Mouse (Mus musculus): ENCODE measurements around the gene Cops7a.

The Cops7a gene

DNA sequence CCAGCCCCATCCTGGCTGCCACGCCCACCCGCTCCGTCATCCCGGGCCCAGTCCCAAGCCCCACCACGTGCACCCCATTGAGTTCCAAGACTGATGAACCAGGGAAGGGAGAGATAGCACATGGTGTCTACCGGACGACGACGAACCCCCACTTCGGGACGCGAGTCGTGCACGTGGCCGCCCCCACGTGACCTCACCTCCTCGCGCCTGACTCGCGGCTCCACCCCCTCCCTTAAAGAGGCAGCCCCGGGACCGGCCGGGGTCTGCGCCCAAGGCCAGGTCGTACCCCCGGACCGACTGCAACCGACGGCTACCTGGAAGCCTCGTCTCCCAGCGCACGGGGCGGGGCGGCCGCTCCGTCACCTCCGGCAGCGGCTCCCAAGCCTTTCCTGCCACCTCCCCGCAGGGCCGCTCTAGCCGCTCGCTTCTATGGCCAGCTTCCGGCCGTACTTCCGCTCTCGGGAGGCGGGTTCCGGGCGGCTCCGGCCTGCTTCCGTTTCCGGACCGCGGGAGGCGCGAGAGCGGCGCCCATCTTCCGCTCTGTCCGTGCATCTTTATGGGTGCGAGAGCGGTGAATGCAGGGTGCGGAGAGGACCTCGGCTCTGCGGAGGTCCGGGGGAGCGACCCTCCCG is at the start of gene Cops7a:
TSS of gene Cops7a (minus strand) at position 451 of the 632 bp plus-strand sequence.
- DNase-seq = peak; percentile 97 to 98

DNA sequence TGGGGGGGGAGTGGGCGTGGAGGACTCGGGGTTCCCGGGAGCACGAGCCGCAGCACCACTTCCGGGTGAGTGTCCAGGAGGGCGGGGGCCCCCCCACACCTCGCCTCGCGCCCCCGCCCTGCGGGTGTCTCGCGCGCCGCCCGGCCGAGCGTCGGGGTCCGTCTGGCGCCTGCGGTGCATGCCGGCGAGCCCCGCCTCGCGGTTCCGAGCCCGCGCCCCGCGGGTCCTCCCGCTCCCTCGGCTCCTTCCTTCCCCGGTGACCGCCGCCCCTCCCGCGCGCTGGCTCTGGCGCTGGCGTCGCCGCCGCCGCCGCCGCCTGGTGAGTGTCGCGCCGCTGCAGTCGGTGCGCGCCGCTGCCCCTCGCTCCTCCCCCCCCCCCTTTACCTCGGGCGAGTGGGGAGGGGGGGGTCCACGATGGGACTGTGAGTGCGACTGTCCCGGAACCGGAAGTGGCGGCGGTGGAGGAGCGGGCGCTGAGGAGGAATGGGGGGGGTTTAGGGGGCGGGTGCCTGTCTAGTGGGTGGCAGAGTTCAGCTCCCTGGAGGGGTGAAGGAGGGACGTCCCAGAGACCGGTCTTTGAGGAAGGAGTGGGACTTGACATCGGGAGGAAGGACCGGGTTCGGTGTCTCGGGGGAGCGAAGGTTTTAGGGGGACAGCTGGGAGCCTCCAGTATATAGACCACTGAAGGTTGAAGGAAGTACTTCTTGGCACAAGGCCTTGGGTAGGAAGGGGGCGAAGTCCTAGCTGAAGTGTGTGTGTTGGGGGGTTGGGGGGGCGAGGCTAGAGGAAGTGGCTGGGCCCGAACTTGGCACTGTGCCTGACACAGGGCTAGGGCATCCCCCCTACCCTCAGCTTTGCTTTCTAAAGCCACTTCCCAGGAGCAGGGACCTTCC is 44.1 kb upstream of the Cops7a start:
- peak; percentile 79 to 90 for DNase-seq

DNA sequence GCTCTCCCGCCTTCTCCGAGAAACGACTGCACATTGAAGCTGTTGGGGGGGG is 43.6 kb upstream of the Cops7a start, which contains the start of gene Zfp384:
TSS of gene Zfp384 (plus strand) at position 17 of the 52 bp plus-strand sequence.
- no peak for DNase-seq

DNA sequence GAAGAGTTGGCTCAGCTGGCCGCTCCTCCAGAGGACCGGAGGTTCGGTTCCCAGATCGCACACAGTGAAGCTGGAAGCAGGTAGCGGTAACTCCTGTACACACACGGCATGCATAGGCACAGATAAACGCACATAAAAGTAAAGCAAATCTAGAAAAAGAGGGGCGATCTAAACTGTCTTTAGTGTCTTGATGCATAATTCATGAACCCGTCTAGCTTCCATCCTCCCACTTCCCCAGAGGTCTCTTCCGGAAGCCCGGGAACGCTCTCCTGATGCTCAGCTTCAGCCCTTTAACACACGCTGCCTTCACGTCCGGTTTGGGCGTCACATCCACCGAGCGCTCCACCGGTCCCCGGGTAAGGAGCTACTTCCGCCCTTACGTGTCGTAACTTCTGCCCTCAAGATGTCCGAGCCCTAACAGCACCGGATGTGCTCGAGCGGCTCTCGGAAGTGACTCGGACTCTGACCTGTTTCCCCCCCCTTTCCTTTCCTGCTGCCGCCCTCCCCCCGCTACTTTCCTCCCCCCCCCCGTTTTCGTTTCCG is 43.3 kb upstream of the Cops7a start:
- peak; percentile 96 for DNase-seq

DNA sequence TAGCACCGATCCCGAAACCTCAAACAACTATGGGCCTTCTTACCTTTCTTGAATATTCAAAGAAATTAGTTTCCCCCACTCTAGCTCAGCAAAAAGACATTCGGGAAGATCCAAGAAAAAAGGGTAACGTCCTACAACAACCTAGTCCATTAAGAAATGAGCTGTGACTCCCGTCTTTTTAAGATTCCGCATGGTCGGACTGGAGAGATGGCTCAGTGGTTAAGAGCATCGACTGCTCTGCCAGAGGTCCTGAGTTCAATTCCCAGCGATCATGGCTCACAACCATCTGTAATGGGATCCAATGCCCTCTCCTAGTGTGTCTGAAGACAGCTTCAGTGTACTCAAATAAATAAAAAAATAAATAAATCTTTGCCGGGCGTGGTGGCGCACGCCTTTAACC is 42.7 kb upstream of the Cops7a start:
- no peak for DNase-seq

DNA sequence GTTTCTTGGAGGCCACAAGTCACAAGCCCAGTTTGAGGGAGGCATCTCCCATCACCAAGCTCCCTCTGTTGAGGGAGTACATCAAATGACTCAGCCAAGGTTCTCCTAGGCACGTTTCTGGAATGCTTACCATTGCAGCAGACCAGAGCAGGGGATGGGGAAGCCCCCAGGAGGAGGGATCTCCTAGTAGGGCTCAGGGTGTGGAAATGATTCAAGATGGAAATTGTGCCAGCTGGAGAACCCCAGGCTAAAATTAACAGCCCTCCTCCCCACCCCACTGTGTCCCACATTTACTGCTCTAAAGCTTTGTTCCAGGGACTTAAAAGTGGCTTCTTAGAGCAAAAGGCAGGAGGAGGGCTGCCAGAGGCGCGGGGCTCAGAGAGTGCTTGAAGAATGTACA is 39.7 kb upstream of the Cops7a start:
- no peak for DNase-seq

DNA sequence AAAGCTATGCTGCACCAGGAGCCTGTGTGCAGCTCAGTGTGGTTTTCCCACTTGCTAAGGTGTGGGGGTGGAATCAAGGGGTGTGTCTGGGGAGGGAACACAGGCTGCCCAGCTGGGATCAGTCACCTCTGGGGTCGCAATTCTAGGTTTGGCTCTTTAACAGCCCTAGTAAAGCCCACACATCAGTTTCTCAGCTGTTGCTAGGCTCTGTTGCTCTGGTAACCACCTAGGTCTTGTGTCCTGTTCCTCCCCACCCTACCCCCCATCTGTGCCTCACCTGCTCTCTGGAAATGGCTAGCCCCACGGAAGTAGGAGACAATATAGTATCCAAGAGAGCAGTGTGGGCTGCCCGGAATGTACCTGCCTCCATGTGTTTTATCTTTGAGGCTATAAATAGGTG is 38.4 kb upstream of the Cops7a start:
- no peak for DNase-seq

DNA sequence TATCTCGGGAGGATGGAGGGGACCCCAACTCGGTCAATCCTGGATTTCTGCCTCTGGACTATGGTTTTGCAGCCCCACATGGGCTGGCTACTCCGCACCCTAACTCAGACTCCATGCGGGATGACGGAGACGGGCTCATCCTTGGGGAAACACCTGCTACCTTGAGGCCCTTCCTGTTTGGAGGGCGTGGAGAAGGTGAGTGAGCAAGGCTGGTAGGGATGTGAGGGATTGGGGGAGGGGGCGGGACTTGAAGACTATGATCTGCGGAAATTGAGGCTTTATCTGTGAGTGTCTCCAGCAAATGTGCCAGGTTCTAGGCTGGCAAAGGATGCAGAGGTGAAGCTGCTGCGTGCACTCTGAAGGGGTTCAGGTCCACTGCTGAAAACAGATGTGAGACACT is 34.2 kb upstream of the Cops7a start:
- no peak for DNase-seq

DNA sequence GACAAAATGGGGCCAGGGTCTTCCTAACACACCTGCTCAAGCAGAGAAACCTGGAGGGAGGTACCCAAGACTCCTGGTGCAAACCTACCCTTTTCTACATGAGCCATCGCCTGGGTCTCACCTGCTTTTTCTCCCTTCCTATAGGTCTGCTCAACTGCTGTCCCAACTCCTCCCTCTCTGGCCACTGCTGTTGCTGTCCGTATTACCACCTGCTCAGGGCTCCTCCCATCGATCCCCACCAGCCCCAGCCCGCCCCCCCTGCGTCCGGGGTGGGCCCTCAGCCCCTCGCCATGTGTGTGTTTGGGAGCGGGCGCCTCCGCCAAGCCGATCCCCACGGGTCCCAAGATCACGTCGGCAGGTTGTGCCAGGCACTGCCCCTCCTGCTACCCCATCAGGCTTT is 33.8 kb upstream of the Cops7a start:
- DNase-seq = no peak

DNA sequence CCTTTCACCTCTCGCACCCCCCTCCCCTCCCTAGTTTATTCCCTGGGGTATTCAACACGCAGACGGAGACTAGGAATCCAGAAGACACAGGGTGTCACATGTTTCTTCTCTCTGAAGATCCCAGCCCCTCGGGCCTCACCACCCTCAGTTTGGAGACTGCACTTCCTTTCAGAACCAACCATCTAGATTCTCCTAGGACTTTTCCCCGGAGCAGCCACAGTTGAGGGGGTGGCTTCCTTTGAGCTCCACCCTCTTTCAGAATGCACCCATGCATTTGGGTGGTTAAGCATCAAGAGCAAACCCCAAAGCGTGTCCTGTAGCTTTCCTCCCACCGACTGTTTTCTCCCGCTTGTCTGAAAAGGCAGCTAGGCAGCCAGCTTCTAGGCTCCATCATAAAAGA is 32.7 kb upstream of the Cops7a start:
- no peak for DNase-seq

DNA sequence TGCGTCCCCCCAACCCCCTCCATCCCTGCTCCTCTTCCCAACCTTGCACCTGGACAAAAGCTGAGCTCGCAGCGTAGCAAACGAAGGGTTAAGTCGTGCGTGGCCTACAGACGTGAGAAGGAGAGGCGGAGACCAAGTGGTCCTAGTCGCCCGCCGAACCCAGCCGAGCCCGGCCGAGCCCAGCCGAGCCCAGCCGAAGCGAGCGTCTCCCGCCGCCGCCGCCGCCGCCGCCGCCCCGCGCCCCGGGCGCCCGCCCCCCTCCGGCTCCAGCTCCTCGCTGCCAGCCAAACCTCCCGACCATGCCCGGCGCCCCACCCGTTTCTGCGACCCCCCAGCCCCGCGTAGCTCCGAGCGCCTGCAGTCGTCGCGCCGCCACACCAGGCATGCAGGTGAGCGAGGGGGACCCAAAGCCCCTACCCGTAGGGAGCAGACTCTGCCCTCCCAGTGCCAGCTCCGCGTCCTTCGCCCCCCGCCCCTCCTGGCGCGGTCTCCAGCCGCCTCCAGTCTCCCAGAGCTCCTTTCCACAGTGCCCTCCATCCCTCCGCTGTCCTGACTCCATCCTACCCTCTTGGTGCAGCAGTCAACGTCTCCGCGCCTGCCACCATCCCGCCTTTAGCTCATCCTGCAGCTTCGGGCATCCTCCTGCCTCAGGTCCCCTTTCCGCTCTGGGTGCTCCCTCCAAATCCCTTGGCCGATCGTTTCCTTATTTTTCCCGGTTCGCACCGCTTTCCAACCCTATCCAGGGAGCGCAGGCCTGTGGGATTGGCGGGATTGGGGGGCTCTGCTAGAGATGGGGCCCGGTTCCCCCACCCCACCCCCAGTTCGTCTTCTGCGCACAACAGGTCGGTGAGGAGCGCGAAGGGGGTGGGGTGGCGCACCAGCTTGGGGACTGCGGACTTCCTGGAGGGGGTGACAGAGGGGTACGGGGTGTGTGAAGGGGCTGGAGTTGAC is 31.5 kb upstream of the Cops7a start, which contains the start of gene Pianp:
TSS of gene Pianp (plus strand) at position 144 of the 951 bp plus-strand sequence.
- peak; percentile 91 to 96 for DNase-seq

DNA sequence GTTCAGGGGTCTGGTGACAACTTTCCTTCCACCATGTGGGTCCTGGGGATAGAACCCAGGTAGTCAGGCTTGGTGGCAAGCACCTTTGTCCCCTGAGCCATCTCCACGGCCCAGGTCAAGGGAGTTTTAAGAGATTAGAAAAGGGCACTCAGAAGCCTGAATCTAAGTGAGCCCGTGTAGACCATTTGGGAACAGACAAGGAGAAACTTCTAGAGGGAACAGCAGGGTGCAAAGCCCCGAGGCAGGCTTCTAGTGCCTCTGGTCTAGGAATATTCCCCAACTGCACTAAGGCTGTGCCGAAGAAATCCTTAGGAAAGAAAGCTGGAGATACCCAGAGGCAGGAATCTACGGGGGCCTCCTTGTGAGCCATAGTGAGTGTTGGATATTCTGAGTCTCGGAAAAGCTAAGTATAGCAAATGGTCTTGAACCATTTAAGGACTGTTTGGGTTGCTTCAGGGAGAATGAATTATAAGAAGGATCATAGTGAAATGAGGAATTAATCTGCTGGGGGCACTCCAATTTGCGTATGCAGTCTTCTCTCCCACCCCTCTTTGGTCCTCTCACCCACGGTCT is 30.6 kb upstream of the Cops7a start:
- no peak for DNase-seq

DNA sequence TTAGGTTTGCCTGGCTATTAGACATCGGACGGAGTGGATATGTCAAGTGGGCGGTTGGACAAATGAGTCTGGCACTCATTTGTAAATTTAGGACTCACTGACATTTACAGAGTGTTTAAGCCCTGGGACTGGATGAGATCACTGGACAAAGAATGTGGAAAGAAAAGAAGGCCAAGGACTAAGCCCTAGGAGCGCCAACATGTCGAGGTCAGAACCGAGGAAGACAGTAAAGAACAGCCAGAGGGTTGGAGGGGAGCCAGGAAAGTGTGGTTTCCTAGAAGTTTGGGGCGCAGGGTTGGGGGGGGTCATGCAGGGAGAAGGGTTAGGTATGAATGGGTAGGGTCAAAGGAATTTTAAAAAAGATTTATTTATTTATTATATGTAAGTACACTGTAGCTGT is 29.9 kb upstream of the Cops7a start:
- DNase-seq = no peak

DNA sequence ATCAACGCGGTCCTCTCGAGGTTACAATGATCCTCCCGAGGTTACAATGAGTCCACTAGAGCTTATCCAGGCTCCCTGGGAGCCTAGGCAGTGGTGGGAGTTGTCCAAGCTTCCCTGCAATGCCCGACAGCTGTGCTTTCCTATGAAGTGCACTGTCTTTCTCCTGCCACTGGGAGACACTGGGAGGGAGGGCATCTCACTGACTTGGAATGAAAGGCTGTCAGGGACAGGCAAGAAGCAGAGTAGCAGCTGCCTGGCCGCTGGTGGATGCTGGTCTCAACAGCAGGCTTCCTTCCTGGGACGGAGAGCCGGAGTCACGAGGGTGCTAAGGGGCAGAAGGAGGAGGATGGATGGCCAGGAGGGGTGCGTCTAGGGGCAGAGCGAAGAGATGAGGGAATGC is 28.5 kb upstream of the Cops7a start:
- no peak for DNase-seq

DNA sequence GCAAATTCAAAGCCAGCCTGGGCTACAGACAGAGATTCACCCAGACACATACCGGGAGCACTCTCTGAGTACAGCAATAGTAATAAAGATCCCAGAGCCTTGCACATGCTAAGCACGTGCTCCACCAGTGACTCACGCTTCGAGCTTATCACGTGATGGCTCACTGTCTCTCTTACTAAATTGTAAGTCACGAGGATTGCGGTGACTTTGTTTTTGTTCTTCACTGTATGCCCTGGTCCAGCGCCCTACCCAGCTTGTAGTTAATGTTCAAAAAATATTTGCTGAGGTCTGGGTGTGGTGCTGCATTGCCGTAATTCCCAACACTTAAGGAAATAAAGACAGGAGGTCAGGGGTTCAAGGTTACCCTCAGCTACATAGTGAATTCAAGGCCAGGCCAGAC is 28.0 kb upstream of the Cops7a start:
- no peak for DNase-seq

DNA sequence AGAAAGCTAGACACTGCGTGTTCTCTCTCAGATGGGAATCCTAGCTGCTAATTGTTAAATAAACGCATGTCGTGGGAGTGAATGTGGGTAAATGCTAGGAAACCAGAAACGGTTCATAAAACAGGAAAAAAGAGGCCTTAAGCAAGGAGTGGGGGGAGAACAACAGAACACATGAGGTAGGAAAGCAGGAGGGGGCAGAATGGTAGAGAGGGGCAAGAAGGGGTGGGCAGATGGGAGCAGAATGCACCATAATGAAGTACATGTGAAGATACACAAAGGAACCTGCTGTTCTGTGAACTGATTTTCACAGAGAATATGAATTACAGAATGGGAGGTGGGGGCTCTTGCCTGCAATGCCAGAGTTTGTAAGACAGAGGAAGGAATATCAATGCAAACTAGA is 26.9 kb upstream of the Cops7a start:
- no peak for DNase-seq

DNA sequence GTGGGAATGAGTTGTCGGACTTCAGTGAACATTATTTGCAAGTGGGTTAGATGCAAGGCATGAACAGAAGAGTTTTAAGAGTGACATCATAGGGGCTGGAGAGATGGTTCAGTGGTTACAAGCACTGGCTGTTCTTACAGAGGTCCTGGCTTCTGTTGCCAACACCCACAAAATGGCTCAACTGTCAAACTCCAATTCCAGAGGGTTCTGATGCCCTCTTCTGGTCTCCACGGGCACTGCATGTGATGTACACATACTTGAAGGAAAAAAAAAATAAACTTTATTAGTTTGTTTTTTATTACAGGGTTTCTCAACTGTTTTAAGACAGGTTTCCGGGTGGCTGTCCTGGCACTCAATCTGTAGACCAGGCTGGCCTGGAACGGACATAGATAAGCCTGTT is 2.4 kb upstream of the Cops7a start:
- DNase-seq = peak; percentile 53 to 78

DNA sequence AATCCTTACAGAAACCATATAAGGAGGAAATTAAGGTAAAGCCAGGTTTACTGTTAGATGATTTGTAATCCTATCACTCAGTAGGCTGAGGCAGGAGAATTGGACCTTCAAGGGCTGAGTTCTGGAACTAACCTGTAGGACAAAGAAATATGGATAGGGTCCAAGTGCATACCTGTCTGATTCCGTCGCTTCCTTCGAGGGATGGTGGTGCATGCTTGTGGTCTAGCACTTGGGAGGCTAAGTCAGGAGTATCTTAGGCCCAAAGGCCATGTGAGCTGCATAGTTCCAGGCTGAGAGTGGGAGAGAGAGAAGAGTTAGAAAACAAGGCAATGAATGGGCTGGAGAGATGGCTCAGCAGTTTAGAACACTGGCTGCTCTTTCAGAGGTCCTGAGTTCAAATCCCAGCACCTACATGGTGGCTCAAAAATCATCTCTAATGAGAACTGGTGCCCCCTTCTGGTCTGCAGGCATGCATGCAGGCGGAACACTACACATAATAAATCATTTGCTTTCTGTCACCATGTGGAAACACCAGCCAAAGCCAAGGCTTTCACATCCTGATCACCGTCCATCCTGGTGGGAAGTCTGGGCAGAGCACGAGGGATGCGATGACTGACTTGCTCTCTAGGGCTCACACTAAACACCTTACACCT is 1.3 kb upstream of the Cops7a start:
- DNase-seq = peak in 1 of 2 experiments; percentile 27

DNA sequence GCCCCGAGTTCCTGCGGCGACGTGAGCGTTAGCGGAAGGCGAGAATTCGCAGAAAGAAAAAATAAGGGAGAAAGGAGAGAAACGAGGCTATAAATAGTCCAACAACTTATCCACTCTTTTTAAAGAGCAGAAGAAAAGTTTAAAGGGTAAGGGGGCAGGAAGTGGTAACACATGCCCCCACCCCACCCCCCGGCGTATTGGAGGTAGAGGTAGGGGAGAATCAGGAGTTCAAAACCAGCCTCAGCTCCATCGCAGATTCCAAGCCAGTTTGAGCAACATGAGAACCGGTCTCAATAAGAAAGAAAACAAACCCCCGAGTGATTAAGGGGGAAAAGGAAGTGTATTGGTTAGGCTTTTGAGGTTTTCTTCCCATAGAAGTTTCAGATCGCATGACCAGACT is 409 bp upstream of the Cops7a start:
- DNase-seq = no peak

DNA sequence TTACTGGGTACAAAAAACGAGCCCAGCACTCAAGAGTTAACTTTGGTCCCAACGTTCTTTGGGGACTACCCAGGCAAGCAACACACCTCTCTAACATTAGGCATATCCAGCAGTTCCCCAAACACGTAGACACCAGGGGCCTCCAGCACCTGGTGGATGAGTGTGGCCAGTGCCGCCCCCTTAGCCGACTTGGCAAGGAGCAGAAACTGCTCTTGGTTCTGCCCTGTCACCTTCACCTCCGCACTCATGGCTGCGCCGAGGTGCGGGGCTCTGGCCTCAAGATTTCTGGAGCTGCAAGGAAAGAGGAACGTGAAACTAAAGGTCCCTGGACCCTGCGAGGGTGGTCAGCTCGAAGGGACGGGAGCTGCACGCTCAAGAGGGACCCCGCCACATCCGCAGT is 700 bp downstream of the Cops7a start:
- DNase-seq = no peak

DNA sequence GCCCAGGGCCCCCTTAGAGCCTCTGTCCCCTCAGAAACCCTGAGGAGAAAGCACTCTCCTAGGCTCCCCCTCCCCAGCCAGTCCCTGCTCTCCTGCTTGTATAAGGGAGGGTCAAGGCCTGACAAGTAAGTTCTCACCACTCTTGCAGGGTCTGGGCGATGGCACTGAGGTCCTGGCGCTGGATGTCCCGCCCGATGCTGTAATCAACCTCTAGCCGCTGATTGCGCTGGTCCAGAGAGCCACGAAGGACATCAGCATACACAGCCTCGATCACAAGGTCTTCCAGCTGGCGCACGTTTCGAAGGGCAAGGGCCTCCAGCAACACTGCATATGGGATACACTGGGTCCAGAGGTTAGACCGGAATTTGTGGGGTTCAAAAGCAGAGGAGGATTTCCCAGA is 4.3 kb downstream of the Cops7a start:
- DNase-seq = no peak

DNA sequence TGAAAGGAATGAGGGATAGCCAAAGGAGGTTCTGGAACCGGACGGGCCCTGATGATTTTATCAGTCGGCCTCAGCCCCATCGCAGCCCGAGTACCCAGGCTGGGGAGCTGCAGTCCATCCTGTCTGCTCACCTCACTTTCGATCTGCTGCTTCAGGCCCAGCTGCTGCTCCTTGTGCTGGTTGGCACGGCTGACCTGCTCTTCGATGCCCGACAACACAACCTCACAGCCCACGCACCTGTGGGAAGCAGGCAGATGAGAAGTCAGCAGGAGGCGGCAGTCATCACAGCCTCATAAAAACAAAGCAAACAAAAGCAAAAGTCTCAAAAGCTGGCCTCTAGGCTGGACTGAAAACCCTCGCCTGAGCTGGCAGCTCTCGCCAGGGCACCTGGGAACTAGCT is 5.4 kb downstream of the Cops7a start:
- DNase-seq = no peak

DNA sequence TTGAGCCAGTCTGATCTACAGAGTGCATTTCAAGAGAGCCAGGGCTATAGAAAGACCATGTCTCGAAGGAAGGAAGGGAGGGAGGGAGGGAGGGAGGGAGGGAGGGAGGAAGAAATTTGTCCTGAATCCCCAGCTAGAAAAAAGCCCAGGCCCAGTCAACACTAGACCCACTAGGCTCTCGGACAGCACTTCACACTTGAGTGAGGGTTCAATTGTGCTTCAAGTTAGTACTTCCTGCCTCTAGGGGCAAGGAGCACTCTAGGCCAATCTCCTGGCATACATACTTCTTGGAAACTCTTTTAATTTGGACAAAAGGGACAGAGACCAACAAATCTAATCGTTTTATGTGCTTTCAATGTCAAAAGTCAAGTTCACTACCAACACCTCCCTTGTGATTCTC is 7.2 kb downstream of the Cops7a start:
- DNase-seq = no peak

Measured in cerebellum, postnatal 25 days (tissue).